Mouse (Mus musculus) heart, adult 2 months (tissue): Measurements from ENCODE around the gene Itsn1.

Experiments
- CTCF ChIP-seq: fragments of 200-600 bp; IDR thresholded peaks from 2 replicates; pipeline ENCODE4 v1.8.1; 2022; ENCODE audit warnings: antibody characterized with exemption, mild to moderate bottlenecking, moderate library complexity
- POLR2A ChIP-seq: fragments of 200-500 bp; IDR thresholded peaks from 2 replicates; pipeline ENCODE4 v1.6.1; 2011; ENCODE audit warnings: mild to moderate bottlenecking, low read depth, low read length, control low read depth; ENCODE audit not compliant: insufficient read depth

- TF ChIP-seq POLR2A (no peak), CTCF (peak; percentile 52)
These were observed 225.7 kb downstream of the Itsn1 start for GRCm38 (mm10) chr16:91954766-91955165.
